Mouse (Mus musculus) embryo, embryonic 11 days (tissue): ENCODE data around the gene Gm43302.
A peak's percentile ranks its signal among the peaks of the same experiment; 100 is the strongest.
"Not testable (repeated sequence)": the region's sequence is repeated elsewhere in the genome, so short reads cannot be mapped to it uniquely, and the experiment has no call there.

Source experiments
- DNase-seq: peaks from one replicate; pipeline ENCODE4 v3.0.0-alpha.2; 2015

The Gm43302 gene

DNA sequence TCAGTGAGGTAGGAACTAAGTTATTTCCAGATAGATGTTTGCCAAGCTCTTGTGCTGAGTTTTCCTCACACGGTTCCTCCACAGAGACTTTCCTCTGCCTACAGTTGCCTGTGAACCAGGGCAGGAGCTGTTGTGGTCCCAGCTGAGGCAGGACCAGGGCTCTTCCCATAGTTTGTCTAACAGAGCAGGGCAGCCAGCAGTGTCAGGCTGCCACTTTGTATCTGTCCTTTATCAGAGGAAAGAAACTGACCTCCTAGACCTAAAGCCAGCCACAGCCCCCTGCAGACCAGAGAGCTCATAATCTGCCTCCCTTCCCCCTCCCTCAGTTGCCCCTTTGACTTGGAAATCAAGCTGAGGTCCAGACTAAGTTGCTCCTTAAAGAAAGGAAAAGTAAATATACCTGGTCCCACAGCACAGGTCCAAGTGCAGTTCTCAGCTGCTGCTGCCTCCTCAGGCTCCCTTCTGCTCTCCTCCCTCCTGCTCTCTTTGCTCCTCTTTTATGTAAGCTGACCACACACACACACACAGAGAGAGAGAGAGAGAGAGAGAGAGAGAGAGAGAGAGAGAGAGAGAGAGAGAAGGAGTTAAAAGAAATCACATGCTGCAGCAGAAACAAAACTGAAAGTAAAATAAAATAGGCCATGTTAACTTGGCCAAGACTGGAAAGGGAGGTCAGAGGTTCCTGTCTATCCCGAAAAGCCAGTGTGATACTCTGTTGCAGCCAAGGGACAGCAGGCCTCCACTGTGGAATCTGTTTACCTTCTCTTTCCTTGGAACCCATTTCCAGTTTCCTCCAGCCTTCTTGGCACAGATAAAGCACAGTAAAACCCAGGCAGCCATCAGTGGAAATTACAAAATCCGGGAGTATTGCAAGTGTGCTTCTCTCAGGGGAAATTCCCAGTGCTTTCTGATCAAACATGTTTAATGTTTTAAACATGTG is at the start of gene Gm43302, which contains the start of gene Gbp6:
TSS of gene Gm43302 (minus strand) at position 470 of the 940 bp plus-strand sequence.
TSS of gene Gbp6 (minus strand) at position 473 of the 940 bp plus-strand sequence.
- not testable (repeated sequence) for DNase-seq

DNA sequence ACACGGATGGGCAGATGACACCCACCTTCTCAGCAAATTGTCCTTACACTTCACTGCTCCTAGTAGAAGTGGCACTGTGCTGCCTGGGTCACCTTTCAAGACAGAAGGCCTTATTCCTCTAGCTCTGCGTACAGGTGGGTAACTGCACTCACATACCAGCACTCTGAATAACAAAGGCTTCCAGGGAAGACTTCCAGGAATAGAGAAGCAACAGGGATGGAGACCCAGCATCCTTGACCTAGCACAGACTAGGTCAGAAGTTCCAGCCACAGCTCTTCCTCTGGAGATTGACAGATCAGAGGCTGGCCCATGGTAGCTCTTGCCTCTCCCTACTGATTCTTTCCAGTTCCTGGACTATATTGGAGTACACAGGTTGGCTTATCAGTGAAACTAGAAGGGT is 47.8 kb upstream of the Gm43302 start:
- no peak for DNase-seq

DNA sequence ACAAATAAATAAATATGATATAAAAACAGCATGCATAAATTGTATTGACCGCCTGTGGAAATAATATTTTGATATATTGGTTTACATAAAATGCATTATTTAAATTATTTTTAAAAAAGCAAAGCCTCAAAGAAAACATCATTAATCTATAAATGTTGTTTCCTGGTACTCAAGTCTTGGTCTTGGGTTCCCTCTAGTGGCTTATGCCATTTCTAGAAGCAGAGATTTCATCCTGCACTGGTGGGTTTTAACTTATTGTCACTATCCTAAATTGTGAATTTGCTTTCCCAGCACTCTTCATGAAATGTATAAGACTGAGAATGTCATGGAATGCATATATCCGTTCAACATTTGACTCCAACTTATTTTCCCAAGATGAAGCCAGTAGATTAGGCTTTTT is 29.0 kb upstream of the Gm43302 start:
- DNase-seq, result peak; percentile 10

DNA sequence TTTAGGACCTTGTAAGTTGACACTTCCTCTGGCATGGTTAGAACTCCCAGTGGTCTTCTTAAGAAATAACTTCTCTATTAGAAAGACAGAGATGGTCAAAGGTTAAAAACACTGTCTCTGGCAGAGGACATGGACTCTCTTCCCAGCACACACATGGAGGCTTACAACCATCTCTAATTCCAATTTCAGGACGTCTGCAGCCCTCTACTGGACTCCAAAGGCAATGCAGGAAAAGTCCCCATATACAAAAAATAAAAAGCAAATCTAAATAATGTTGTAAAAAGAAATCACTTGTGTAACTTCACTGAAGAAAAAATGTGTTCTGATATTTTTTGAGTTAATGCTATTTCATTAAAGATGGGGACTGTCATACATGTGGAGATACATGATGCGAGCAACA is 17.4 kb upstream of the Gm43302 start:
- no peak for DNase-seq

DNA sequence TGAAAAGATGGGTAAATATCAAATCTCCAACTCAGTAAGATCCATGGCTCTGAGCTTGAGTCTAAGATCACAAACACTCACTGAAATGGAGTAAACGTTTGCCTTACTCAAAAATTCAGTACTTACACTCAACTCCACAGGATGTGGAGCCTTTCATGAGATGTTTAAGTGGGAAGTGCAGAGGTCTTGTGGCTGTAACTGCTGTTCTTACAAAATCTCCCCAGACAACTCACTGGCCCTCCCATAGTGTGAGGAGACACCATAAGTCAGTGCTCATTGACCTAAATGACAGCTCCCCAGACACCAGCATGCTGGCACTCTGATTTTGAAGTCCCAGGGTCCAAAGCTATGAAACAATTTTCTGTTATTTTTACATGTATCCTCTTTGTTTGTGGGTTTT is 15.7 kb upstream of the Gm43302 start:
- not testable (repeated sequence) for DNase-seq

DNA sequence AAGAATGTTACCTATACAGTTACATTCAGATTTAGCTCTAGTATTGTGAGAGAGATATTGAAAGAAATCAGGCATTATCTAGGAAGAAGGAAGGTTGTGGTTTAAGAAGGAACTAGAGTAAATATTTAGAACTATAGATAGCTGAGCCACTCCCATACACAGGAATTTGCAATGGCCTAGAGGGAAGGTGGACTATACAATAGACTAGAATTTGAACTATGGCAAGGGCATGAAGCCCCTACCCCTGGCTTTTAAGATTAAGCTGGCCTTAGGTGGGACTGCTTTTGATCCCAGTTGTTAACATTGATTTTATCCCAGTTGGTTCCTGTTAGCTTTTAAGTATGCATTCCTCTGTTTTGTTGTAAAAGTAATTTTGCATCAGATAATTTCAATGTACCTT is 13.5 kb upstream of the Gm43302 start:
- DNase-seq, result not testable (repeated sequence)

DNA sequence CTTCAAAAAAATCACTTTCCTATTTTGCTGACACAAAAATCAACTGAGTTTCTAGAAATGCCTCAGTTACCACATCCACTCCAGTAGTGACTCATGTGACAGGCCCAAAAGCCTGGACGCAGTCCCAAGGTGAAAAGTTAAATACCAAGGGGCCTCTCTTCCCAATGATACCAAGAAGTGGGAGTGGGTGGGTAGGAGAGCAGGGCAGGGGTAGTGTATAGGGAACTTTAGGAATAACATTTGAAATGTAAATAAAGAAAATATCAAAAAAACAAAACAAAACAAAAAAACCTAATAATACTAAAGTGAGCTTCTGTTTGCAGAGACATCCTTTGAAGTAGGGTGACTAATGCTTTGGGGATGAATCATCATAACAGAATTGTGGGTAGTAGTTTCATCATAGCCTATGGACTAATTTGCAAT is 12.7 kb upstream of the Gm43302 start:
- DNase-seq, result no peak

DNA sequence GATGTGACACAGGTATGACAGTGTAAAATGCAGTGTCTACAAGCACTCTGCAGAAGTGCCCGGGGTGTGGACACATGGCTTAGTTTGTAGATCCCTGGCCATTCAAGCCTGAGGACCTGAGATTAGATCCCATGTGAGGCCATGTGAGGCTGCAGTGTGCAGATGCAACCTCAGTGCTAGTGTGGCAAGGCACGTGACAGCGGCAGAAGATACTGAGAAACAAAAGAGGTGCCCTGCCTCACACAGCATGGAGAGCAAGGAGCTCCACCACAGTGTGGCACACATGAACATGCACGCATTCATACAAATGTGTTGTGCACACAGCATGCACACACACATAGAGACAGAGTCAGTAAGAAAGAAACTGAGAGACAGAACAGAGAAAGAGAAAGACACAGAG is 12.2 kb upstream of the Gm43302 start:
- DNase-seq, result not testable (repeated sequence)

DNA sequence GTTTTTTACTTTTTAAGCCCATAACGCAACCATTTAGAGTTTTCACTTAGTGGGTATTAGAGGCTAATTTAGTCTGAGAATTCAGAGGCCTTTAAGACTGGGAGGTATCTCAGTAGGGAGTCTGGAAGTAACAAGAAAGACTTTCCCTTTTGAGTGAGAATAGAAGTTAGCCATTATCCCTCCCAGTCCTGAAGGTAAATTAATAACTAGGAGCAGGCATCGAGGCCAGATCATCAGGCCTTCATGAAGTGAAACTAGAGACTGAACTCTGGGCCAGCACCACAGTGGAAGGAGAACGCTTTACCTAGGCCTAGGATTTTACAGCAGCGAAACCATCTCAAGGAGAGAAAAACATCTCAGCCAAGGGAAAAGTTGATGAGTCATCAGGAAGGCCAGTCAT is 8.5 kb upstream of the Gm43302 start:
- DNase-seq, result no peak

DNA sequence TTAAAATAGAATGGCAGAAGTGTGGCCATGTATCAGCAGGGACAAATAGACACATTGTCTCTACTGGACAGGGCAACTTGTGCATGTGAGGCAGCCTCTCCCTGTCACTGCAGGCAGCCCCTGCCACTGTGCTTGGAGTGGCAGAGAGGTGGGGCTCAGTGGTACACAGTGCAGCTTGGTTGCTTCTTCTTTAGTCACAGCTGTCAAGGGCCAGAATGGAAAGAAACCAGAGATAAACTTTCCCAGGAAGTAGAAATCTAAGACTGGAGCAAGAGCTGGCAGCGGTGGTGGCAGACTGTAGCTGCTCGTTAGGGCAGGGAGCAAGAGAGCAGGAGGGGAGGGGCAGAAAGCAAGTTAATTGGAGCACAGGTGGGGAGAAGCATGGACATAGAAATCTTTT is 8.0 kb upstream of the Gm43302 start:
- DNase-seq, result peak; percentile 2

DNA sequence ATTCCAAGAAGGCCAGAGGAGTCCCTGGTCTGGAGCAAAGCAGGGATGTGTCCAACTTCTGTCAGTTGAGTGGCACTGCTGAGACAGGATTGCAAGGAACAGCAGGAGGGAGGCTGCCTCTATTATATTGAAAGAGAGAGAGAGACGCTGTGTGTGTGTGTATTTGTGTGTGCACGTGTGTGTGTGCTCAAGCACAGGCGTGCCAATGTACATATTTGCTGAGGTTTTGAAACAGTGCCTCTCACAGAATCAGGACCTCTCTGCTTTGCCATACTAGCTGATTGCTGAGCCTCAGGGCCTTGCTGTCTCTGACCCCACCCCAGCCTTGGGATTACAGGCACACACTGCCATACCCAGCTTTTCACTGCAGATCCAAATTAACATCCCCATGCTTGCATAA is 2.3 kb upstream of the Gm43302 start:
- no peak for DNase-seq

DNA sequence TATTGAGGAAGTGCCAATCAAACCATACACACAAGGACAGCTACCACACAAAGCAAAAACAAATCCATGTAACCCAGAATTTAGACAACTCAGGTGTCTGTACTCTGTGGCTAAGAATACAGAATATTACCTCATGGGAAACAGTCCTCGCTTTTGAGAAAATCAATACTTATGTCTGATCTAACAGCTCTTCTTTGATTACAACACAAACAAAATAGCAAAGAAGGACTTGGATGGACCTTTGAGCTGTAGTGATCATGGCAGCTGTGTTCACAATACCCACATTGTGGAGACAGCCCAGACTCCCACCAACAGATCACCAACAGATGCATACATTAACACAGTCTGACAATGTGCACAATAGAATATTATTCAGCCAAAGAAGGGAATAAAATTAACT is 1.0 kb downstream of the Gm43302 start:
- DNase-seq, result no peak

DNA sequence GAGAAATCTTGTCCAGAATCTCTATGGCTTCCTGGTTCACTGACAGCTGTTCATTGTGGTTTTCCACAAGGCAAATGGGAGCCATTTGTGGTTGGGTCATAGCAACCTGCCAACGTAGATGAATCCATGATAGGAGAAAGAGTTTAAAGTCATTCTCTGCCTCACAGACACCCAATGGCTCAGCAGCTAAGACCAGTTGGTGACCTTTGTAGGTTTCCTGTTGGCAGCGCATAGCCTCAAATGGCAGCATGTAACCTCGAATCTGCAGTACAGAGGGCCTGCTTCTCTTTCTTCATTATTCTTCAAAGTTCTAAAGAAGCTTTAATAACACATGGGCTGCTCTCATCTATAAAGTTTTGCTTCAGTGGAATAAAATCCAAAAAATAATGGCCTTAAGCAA is 2.6 kb downstream of the Gm43302 start:
- not testable (repeated sequence) for DNase-seq

DNA sequence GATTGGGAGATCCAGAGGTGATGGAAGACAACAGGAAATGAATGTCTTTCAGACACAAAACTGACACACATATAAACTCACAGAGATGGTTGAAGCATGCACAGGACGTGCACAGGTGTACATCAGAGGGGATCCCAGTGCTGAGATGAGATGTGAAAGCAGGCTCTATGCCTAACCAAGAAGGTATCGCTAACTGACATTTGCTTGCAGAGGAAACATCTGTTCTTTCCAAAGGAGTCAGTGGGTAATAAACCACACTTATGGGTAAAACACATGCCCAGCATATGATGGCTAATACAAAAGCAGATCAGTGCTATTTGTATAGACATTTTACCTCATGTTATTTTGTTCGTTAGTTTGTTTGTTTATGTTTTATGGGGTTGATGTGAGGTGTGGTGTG is 32.8 kb downstream of the Gm43302 start:
- DNase-seq, result not testable (repeated sequence)

DNA sequence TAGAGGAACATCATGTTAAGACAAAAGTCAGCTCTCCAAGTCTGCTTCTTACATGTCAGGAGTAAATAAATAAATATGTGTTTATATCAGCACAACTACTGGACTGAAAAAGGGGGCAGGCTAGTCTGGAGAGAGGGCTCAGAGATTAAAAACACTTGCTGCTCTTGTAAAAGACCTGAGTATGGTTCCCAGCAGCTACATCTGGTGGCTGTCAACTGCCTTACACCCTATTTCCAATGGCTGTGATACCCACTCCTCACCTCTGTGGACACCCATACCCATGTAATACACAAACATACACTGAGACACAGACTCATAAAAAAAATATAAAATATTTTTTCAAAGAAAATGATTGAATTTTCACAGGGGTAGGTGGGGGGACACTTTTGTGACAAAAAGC is 41.0 kb downstream of the Gm43302 start:
- no peak for DNase-seq

DNA sequence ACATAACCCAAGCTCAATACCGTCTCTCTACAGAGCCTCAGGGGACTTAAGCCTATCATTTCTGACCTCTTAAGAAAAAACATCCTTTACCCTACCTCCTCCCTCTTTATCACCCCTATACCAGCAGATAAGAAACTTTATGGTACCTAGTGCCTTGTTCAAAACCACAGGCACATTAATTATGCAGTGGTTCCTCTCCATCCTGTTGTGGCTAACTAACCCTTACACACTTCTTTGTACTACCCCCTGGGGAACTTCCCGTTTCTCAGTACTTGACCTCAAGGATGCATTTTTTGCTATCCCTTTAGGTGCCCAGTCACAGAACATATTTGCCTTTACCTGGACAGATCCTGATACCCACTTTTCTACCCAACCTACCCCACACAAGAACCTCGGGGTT is 48.8 kb downstream of the Gm43302 start:
- DNase-seq, result not testable (repeated sequence)

DNA sequence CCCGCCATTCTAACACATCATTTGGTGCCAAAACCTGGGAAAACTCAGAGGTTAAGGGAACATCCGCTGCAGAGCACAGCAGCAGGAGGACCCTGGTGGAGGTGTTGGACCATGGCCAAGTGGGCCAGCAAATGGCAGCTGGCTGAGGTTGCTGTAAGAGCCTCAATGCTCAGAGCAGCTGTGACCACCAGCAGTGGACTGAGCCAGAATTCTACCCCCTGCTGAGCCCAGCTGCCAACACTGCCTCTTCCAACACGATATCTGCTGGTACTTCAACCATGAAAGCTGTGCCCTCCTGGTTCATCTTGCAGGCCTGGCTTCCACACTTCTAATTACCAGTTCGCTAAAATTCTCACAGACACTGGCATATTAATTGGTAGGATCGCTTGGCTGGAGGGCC is 52.5 kb downstream of the Gm43302 start:
- DNase-seq, result not testable (repeated sequence)

DNA sequence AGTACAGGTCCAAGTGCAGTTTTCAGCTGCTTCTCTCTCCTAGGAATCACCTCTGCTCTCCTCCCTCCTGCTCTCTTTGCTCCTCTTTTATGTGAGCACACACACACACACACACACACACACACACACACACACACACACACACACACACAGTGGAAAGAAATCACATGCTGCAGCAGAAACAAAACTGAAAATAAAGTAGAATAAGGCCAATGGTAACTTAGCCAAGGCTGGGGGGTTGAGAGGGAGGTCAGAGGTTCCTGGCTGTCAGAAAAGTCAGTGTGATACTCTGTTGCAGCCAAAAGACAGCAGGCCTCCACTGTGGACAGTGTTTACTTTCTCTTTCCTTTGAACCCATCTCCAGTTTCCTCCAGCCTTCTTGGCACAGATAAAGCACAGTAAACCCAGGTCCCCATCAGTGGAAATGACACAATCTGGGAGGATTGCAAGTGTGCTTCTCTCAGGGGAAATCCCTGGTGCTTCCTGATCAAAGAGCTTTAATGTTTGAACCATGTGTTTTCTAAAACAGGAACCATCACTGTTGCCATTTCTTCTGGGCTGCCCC is 53.9 kb downstream of the Gm43302 start, which contains the start of gene Gbp10:
TSS of gene Gbp10 (minus strand) at position 51 of the 565 bp plus-strand sequence.
- not testable (repeated sequence) for DNase-seq

DNA sequence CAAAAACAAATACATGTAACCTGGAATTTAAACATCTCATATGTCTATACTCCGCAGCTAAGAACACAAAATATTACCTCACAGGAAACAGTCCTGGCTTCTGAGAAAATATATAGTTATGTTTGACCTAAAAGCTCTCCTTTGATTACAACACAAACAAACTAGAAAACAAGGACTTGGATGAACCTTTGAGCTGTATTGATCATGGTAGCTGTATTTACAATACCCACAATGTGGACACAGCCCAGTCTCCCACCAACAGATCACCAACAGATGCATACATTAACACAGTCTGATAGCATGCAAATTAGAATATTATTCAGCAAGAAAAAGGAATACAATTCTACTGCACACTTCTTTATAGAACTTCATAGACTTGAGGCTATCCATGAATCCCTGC is 55.1 kb downstream of the Gm43302 start:
- not testable (repeated sequence) for DNase-seq

DNA sequence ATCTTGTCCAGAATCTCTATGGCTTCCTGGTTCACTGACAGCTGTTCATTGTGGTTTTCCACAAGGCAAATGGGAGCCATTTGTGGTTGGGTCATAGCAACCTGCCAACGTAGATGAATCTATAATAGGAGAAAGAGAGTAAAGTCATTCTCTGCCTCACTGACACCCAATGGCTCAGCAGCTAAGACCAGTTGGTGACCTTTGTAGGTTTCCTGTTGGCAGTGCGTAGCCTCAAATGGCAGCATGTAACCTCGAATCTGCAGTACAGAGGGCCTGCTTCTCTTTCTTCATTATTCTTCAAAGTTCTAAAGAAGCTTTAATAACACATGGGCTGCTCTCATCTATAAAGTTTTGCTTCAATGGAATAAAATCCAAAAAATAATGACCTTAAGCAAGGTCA is 57.5 kb downstream of the Gm43302 start:
- not testable (repeated sequence) for DNase-seq

DNA sequence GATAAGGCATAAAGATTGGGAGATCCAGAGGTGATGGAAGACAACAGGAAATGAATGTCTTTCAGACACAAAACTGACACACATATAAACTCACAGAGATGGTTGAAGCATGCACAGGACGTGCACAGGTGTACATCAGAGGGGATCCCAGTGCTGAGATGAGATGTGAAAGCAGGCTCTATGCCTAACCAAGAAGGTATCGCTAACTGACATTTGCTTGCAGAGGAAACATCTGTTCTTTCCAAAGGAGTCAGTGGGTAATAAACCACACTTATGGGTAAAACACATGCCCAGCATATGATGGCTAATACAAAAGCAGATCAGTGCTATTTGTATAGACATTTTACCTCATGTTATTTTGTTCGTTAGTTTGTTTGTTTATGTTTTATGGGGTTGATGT is 84.5 kb downstream of the Gm43302 start:
- DNase-seq, result not testable (repeated sequence)

DNA sequence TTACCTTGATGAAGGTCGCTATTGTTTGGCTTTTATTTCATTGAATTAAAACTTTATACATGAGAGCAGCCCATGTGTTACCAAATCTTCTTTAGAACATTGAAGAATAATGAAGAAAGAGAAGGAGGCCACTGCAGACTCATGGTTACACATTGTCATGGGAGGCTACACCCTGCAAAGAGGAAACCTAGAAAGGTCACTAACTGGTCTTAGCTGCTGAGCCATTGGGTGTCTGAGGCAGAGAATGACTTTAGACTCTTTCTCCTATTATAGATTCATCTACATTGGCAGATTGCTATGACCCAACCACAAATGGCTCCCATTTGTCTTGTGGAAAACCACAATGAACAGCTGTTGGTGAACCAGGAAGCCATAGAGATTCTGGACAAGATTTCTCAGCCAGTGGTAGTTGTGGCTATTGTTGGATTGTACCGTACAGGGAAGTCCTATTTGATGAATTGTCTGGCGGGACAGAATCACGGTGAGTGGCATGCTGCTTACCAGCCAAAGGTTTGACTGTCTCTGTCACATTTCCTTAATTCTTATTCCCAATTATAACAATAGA is 92.6 kb downstream of the Gm43302 start:
- not testable (repeated sequence) for DNase-seq

DNA sequence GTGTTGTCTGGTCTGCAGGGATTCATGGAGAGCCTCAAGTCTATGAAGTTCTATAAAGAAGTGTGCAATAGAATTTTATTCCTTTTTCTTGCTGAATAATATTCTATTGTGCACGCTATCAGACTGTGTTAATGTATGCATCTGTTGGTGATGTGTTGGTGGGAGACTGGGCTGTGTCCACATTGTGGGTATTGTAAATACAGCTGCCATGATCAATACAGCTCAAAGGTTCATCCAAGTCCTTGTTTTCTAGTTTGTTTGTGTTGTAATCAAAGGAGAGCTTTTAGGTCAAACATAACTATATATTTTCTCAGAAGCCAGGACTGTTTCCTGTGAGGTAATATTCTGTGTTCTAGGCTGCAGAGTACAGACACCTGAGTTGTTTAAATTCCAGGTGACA is 94.3 kb downstream of the Gm43302 start:
- not testable (repeated sequence) for DNase-seq
